Mouse (Mus musculus) brown adipose tissue, adult 24 weeks (tissue): Measurements from ENCODE around the gene Pkd1. TPM values are rescaled to one million over a fixed set of nuclear protein-coding genes. Genes with fewer than 3 reads are reported as not detected.
A peak's percentile ranks its signal among the peaks of the same experiment; 100 is the strongest.

Experiments
- H3K27ac ChIP-seq: fragments of 200-500 bp; replicated peaks from 2 replicates; pipeline ENCODE4 v1.5.1; 2012; ENCODE audit warnings: low read depth, mild to moderate bottlenecking, low read length
- H3K4me1 ChIP-seq: fragments of 200-500 bp; 2 replicates; pipeline ENCODE4 v1.6.1; 2012; ENCODE audit warnings: low read length, mixed read lengths; ENCODE audit not compliant: control insufficient read depth, insufficient read depth, insufficient read length
- H3K4me3 ChIP-seq: fragments of 200-500 bp; 2 replicates; pipeline ENCODE4 v1.5.1; 2012; ENCODE audit warnings: low read depth, mild to moderate bottlenecking, low read length, moderate library complexity; ENCODE audit not compliant: insufficient read depth
- polyA plus RNA-seq: library from polyadenylated mRNA; stranded (reverse); fragments of >200 nt; gene quantifications from 2 replicates; pipeline ENCODE4 v1.2.4, GENCODE M21; 2012; ENCODE audit not compliant: missing spikeins, insufficient read depth, insufficient read length

Gene Pkd1
- polyA plus RNA-seq, 1 experiment = 8.2 TPM

DNA sequence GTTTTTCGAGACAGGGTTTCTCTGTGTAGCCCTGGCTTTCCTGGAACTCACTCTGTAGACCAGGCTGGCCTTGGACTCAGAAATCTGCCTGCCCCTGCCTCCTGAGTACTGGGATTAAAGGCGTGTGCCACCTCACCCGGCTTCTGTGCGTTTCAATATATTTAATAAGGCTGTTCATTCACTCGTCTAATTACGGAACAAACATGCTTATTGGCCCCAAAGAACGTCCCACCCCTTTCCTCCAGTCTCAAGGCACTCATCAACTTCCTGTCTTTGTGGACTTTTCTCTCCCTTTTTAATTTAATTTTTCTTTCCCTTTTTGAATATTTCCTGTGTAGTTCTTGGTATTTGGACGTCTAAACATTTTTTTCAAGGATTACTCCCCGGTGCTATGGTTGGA is 1.2 kb upstream of the Pkd1 start:
- no peak overlapping the region for H3K27ac ChIP-seq
- 0 out of 2 replicates have a peak, but pooled peaks cover 3% of the 10 kb centered on the region for H3K4me1 ChIP-seq

DNA sequence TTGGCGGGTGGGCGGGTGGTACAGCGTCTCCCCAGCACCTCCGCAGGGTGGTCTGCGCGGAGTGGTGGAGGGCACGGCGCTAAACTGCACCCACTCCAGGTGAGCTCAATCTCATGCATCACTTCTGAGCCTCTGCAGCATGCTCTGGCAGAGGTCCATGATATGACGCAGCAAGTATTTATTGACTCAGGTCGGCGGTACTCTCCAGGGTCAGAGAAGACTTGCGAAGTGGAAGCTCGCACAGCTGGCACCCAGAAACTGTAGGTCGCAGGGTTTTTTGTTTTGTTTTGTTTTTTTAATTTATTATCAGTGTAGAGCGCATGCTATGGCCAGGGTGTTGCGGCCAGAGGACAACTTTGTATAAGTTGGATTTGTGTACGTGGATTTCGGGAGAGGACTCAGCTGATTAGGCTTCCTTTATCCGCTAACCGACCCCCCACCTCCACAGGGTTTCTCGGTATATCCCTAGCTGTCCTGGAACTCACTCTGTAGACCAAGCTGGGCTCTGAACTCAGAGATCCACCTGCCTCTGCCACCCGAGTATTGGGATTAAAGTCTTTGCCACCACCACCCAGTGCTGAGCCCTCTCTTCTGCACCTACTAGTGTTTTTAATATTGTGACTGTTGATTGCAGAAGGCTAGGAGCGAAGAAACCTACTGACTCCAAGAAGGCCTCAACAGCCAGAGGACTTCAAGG is 565 bp upstream of the Pkd1 start:
- Histone ChIP-seq H3K4me1 (0 out of 2 replicates have a peak, but pooled peaks cover 3% of the 10 kb centered on the region), H3K4me3 (peak overlapping the region; percentile 62)

More for the DNA sequence above, 1.2 kb upstream of the Pkd1 start:
- H3K4me3 ChIP-seq = peak overlapping the region; percentile 62

DNA sequence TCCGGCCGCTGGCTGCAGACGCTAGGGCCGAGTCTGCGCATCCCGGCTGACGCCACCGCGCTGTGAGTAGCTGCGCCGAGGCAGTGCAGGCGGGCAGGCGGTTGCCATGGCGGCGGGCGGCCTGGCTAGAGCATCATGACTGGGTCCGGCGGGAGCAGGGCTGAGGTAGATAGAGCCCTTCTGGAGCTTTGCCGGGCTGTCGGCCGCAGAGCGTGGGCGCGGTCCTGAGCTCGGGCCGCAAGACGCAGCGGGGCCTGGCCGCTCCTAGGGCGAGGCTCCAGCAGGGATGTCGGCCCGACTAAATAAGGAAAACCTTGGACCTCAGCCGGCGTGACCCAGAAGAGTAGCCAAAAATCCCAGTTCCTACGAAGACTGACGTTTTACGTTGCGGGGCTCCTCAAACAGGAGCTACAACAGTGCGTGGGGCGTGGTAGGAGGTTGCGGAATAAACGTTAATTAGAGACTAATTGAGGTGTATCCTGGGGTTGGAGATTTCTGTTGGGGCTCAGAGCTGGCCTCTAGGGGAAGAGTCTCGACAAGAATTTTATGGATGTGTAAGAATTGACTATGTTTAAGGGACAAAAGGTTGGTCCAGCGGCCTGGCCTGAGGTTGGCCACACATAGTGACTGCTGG is 899 bp downstream of the Pkd1 start:
- Histone ChIP-seq H3K4me1 (peaks cover 6% of the 10 kb centered on the region), H3K4me3 (peak overlapping the region; percentile 76), H3K27ac (peak overlapping the region; percentile 47)

More for the DNA sequence above, 565 bp upstream of the Pkd1 start:
- H3K27ac ChIP-seq = peak overlapping the region; percentile 8; the same call in 1 of the 2 replicates

DNA sequence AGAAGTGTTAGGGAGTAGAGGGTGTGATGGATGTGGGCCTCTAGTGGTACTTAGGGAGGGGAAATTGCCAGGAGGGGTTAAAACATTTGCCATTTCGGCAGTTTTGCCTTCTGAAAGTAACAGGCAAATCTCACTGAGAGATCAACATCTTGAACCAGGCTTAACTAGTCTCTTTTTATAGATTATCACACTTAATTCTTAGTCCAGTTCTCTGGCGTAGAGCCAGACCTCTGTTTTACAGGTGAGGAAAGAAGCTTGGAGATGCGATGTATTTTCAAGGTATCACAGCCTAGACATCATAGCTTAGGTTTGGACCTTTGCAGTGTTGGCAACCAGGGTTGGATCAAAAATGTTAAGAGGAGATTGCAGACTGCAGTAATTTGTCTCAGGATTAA is 1.4 kb downstream of the Pkd1 start:
- Histone ChIP-seq H3K4me1 (peaks cover 6% of the 10 kb centered on the region), H3K4me3 (peak overlapping the region; percentile 76), H3K27ac (peak overlapping the region; percentile 47)

DNA sequence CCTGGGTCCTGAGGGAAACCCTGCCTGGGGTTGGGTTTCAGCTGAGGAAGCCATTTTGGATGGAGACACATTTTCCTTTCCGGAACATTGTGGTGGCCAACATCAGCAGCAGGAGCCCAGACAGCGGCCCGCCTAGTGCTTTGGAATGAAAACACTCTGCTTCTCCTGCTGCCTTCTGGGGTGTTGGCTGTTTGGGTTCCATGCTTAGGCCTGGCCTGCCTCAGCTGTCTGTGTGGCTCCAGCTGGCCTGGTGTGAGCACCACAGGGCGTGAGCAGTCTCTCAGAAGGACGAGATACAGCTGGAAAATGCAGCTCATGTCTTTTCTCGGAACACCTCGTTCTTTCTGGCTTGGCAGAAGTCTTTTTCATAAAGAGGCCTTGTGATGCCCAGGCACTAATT is 7.5 kb downstream of the Pkd1 start:
- H3K27ac ChIP-seq = peak overlapping the region; percentile 86; the same call in 1 of the 2 replicates
- H3K4me3 ChIP-seq = no peak overlapping the region
- peaks cover 30% of the 10 kb centered on the region for H3K4me1 ChIP-seq

DNA sequence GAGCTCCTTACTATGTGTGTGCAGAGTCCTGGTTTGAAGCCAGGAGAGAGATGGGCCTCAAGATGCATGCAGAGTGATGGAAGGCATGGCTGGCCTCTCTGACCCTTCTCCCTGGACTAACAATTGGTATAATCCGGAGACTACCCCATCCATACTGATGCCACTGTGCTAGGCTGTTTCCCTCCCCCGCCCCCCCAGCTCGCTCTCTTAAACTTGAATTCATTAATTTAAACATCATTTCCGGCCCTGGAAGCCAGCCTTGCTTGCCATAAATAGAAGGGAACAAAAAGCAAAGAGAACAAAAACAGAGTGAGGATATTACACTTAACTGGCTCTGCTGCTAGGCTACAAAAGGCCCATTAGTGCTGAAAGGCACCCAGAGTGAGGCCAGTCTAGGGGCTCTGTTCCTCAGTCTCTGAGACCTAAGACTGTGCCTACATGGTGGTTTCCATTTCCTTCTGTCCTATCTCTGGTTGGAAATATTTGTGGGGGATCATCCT is 9.0 kb downstream of the Pkd1 start:
- Histone ChIP-seq H3K27ac (peak overlapping the region; percentile 92), H3K4me1 (peaks cover 33% of the 10 kb centered on the region), H3K4me3 (no peak overlapping the region)

DNA sequence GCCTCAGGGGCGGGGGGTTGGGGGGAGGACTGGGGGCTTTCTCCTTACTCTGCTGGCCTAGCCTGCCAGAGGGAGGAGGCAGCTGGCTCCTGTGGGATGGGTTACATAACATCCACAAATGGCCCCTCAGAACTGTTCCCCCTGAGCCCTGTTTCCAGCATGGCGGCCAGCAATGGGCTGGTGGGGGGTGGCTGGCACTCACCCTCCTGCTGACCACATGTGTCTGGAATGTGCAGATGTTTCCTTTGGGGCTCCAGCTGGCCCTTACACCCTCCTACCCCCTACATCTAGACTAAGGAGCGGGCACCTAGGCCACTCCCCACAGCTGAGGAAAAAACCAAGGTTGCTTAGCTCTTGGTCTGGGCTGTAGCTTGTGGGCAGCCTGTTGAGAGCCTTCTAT is 9.5 kb downstream of the Pkd1 start:
- H3K4me3 ChIP-seq = no peak overlapping the region
- H3K27ac ChIP-seq = peak overlapping the region; percentile 92
- H3K4me1 ChIP-seq = peaks cover 36% of the 10 kb centered on the region

DNA sequence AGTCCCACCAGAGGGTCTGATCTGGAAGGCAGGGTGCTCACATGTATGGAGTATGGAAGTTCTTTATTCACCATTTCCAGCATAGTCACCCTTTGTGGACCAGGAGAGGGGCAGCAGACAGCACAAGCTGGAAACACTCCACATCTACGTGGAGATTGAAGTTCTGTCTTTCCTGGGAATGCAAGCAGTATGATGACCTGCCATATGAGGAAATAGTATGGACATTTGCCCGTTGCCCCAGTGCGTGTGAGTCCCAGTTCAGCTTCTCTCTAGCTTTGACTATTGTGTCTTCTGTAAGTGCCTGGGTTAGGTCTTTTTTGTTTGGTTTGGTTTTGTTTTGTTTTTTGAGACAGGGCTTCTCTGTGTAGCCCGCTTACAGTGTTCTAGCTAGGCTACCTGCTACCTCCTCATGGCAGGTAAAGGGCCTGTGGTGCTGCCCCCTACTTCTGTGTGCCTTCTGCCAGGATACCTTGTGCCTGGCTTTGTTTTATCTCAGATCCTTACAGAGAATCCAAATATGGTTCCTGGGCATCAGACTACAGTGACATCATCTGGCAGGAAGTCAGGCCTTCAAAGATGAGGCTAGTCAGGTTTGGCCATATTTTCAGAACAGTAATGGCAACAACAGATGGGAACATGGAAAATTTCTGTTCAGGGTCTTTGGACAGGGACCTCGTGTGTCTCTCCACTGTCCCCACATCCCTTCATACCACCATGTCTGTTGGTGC is 10.8 kb downstream of the Pkd1 start:
- peak overlapping the region; percentile 41; the same call in 1 of the 2 replicates for H3K27ac ChIP-seq
- H3K4me1 ChIP-seq = peaks cover 33% of the 10 kb centered on the region

DNA sequence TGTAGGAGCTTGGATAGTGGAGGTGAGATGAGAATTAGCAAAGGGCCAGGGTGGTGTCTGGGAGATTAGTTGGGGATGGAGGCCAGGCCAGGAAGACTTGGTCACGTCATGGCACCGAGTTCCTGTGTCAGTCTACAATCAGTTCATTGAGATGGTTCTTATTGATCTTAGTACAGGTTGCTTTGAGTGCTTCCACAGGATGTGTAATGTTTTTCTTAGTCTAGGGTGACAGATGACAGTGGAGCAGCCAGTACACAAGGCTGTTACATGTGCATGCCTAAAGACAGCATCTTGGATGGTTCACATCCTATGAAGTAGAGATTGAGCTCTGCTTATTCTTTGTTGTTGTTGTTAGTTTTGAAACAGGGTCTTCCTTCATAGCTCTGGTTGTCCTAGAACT is 12.0 kb downstream of the Pkd1 start:
- Histone ChIP-seq H3K4me3 (no peak overlapping the region), H3K4me1 (peaks cover 33% of the 10 kb centered on the region), H3K27ac (no peak overlapping the region)

More for the DNA sequence above, 10.8 kb downstream of the Pkd1 start:
- no peak overlapping the region for H3K4me3 ChIP-seq

DNA sequence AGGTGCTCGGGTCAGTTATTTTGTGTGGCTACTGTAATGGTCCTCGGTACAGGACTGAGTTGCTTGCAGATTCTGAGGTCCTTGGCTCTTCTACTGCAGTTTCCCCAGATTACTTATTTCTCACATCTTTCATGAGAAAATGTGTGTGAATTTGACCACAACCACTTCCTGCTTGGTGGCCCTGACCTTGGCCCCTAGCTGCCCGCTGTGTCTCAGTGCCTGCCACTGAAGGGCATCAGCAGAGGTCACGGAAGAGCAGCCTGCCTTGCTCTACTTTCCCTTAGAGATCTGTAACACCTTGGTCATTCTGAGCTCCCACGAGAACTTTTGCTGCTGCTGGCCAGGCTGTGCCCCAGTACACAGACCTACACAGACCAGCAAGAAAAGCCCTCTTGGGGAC is 14.0 kb downstream of the Pkd1 start:
- no peak overlapping the region for H3K4me3 ChIP-seq
- H3K27ac ChIP-seq = peak overlapping the region; percentile 47; the same call in 1 of the 2 replicates
- peaks cover 25% of the 10 kb centered on the region for H3K4me1 ChIP-seq

DNA sequence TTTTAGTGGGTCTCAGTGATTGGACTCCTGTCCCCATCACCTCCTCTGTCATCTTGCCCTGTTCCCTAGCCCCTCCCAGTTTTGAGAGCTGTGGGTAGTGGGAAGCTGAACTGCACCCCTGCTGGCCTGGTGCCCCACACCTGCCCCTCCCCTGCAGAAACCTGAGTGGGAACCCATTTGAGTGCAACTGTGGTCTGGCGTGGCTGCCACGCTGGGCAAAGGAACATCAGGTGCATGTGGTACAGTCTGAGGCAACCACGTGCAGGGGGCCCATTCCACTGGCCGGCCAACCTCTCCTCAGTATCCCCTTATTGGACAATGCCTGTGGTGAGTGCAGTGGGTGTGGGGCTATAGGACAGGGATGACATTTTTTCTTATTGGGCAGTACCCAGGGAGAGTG is 14.8 kb downstream of the Pkd1 start:
- Histone ChIP-seq H3K4me1 (peaks cover 19% of the 10 kb centered on the region), H3K27ac (no peak overlapping the region), H3K4me3 (no peak overlapping the region)

DNA sequence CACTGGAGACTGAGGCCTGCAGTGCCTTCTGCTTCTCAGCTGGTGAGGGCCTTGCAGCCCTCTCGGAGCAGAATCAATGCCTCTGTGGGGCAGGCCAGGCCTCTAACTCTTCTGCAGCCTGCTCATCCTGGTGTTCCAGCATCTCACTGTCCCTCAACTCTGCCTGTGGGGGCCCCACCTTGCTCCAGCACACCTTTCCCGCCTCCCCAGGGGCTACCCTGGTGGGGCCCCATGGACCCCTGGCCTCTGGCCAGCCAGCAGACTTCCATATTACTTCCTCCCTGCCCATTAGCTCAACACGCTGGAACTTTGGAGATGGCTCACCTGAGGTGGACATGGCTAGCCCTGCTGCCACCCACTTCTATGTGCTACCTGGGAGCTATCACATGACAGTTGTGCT is 15.5 kb downstream of the Pkd1 start:
- no peak overlapping the region for H3K27ac ChIP-seq
- H3K4me1 ChIP-seq = peaks cover 16% of the 10 kb centered on the region
- H3K4me3 ChIP-seq = no peak overlapping the region

DNA sequence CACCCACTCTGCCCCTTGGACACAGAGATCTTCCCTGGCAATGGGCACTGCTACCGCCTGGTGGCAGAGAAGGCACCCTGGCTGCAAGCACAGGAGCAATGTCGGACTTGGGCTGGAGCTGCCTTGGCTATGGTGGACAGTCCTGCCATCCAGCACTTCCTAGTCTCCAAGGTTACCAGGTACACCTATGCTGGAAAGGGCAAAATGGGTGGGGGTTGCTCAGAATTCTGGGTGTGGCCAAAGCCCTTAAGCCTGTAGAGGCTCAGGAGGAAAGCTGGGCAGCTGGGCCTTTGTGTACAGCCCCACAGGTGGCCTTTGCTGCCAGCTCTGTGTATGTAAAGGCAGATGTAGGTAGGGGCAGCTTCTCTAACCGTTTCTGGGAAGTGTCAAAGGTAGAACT is 16.2 kb downstream of the Pkd1 start:
- H3K4me1 ChIP-seq = peaks cover 11% of the 10 kb centered on the region
- H3K27ac ChIP-seq = no peak overlapping the region
- H3K4me3 ChIP-seq = no peak overlapping the region

DNA sequence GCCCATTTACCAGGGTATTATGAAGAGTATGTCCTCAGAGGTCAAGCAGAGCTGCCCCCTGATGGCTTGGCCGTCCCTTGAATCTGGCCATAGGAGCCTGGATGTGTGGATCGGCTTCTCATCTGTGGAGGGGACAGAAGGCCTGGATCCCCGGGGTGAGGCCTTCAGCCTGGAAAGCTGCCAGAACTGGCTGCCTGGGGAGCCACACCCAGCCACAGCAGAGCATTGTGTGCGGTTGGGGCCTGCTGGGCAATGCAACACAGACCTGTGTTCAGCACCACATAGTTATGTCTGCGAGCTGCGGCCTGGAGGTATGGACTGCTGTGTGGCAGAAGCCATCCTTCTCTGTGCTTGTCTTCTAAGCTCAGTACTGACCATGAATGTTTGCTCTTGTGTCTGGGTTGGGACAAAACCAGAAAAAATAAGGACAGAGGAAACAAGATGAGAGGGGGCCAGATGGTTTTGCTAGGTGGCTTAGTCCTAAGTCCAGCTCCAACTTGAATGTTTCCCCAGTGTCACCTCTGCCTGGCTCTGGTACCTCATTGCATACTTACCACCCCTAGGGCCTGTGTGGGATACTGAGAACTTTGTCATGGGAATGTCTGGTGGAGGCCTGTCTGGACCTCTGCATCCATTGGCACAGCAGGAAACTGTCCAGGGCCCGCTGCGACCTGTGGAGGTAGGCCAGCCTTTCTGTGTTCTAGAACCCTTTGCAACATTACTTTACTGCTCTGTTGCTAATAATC is 17.6 kb downstream of the Pkd1 start:
- peaks cover 11% of the 10 kb centered on the region for H3K4me1 ChIP-seq
- H3K4me3 ChIP-seq = no peak overlapping the region
- no peak overlapping the region for H3K27ac ChIP-seq

DNA sequence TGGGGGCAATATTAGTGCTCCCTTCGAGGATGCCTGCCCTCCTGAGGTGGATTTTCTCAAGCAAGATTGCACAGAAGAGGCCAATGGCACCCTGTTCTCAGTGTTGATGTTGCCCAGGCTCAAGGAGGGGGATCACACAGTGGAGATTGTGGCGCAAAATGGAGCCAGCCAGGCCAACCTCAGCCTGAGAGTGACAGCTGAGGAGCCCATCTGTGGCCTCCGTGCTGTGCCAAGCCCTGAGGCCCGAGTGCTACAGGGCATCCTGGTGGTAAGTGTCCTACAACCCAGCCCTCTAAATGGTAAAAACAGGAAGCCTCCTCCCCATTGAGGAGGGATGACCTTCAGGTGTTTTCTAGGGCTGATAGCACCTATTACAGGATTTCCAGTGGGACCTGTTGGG is 20.2 kb downstream of the Pkd1 start:
- no peak overlapping the region for H3K27ac ChIP-seq
- no peak overlapping the region for H3K4me3 ChIP-seq
- H3K4me1 ChIP-seq = peaks cover 5% of the 10 kb centered on the region
